Mouse (Mus musculus) kidney, adult 10 weeks (tissue): ENCODE results near the gene Fastkd3. TPM values are rescaled to one million over a fixed set of nuclear protein-coding genes. Genes with fewer than 3 reads are reported as not detected.

Experiments used
- polyA plus RNA-seq: library from polyadenylated mRNA; stranded (reverse); fragments of 350-450 nt; fragmentation: Illumina TruSeq; extraction: RNeasy Lipid Tissue Mini Kit (QIAGEN cat#74804); gene quantifications from one replicate; pipeline ENCODE4 v1.2.3, GENCODE M21; 2014; ENCODE audit warnings: low read depth, low replicate concordance

Fastkd3 gene
- polyA plus RNA-seq, result 19.2 TPM

DNA sequence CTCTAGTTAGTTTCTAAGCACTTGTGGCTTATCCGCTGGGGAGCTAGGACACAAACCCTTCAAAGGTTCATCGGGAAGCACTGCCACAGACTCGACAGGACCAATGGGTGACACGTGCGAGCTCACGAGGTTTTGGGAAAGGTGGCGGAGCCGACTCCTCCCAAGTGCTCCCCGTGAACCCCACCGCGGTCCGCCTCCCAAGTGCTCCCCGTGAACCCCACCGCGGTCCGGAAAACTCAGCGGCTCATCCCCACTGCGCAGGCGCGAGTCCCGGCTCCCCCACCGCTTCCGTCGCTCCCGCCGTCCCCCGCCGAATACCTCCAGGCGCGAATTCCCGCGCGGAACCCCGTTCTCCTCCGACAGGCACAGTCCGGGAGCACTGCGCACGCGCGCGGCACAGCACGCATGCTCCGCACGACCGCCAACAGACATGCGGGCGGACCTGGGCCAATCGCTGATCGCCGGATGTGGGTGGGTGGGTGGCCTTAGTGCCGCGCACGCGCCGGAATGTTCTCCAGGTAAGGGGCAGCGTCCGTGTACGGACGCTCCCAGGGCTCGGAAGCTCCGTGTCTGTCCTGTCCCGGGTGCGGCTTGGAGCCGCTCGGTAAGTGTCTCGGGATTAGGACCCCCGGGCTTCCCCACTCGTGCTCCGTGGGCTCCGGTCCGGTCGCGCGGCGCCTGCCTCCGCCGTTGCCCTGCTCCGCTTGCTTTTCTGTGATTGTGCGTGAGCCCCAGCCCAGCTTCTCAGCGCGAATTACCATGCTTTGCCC, at the start of gene Fastkd3, which contains the start of gene Mtrr:
Gene Fastkd3, plus strand, starts transcription at position 488 of the 770 bp plus-strand sequence.
Gene Mtrr, minus strand, starts transcription at position 403 of the 770 bp plus-strand sequence.

DNA sequence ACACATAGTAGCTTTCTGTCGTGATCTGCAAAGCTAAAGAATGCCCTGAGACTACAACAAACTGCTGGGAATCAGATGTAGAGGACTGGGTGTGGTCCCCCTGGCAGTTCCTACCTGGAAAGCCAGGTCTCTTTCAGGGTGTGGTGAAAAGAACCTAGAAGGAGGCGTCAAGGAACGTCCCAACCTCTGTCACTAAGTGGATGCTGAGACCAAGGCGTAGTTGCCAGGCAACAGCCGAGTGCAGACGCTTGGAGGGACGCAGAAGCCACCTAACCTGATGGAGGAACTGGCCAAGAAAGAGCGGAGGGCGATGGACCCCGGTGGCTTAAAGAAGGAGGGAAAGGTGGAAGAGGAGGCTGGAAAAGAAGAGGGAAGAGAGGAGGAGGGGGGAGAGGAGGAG, 15.2 kb downstream of the Fastkd3 start, which contains the start of gene 1700001L19Rik:
Gene 1700001L19Rik, plus strand, starts transcription at position 223 of the 400 bp plus-strand sequence.

Other genes starting within 250 kb of the Fastkd3 start
- 7.6 TPM for gene Mtrr, start 85 bp upstream of the Fastkd3 start, polyA plus RNA-seq
- gene 1700001L19Rik, start 15.2 kb downstream of the Fastkd3 start, polyA plus RNA-seq, result 0.36 TPM